Mouse (Mus musculus) gastrocnemius, postnatal 4 days (tissue): ENCODE results near the gene Creb3l2. TPM values are rescaled to one million over a fixed set of nuclear protein-coding genes. Genes with fewer than 3 reads are reported as not detected.
"Not testable (repeated sequence)": the region's sequence is repeated elsewhere in the genome, so short reads cannot be mapped to it uniquely, and the experiment has no call there.

Experiments
- DNase-seq, 2 experiments: peaks; one replicate each; pipeline ENCODE4 v3.0.0; 2021 to 2022; ENCODE audit warnings: low spot score in 2 of 2, mixed read lengths in 2 of 2
- total RNA-seq, 2 experiments: library from RNA; stranded (reverse); gene quantifications; 2 replicates each; pipeline ENCODE4 v1.2.3; 2021

Creb3l2 gene
- total RNA-seq, 2 experiments from 2014 or later: 35.6 to 37.4 TPM

- DNase-seq: no peak
Measured at GRCm38 (mm10) chr6:37377836-37378580, 63.9 kb downstream of the Creb3l2 start.

- not testable (repeated sequence) for DNase-seq
Measured at GRCm38 (mm10) chr6:37377387-37377786, 64.6 kb downstream of the Creb3l2 start.

GRCm38 (mm10) chr6:37375452-37375851 is 66.5 kb downstream of the Creb3l2 start:
- DNase-seq: peak in 1 of 2 experiments; percentile 54

GRCm38 (mm10) chr6:37371341-37371740 is 70.6 kb downstream of the Creb3l2 start:
- no peak for DNase-seq

DNA sequence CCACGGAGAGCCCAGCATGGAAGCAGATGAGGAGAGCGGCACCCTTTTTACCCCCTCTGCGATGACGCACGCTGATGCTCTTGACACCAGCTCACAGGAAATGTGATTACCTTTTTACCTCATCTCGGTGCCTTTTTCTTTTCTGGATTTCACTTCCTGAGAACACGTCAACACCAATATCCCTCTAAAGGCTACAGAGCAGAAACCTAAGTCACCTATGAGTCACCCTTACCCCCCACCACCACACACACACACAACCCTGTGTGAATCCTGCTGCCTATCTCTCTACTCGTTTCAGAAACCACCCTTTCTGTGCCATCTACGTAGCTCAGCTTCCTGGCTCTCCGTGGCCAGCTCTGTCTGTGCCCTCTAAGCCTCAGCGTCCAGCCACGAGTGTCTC is 71.4 kb downstream of the Creb3l2 start:
- DNase-seq: no peak

DNA sequence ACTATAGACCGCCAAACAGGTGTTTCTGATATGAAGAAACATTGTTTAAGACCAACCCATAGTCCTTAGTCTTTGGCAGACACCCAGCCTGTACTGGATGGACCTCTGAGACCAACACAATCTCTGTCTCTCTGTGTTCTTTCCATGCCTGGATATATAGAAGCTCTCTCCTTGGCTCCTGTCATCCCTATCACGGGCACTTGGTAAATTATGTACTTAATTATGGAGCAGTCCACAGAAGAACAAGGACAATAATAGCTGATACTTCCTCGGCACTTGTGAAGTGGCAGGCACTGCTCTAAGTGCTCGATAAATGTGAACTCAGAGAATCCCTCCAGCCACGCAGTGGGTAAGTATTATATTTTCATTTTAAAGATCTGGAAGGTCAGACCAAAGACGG is 72.2 kb downstream of the Creb3l2 start:
- DNase-seq: no peak

- no peak for DNase-seq
Measured at GRCm38 (mm10) chr6:37368281-37368680, 73.7 kb downstream of the Creb3l2 start.

DNA sequence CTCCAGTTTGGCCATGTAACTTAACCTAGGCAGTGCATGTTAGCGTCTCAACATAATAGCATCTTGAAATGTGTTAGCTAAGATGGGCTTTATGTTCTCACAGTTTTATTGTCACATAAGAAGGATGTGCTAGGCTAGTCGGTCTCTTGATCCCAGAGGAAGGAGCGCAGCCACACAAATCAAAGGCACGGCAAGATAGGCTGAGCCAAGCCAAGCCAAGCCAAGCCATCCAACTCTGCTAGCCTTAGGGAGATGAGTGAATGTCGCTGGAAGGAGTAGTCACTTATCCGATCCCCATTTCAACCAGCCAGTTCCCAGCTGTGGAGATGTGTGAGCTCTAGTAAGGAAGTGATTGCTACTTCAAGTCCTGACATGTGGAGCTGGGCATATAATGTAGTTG is 75.0 kb downstream of the Creb3l2 start:
- DNase-seq: no peak

DNA sequence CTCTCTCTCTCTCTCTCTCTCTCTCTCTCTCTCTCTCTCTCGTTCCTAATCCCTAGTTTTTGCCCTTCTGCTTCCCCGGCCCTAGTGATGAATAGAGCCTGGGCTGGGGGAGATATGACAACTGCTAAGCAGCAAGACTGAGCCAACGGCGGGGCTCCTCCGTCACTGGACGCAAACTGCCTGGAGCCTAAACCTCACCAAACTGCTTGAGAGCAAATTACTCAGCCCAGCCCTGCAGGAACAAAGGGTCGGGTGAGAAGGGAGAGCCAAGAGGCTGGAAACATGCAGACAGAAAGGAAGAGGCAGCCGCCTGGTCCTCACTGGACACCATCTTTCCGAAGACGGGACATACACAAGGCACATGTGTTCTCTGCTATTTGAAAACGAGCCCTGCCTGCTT is 76.8 kb downstream of the Creb3l2 start:
- no peak for DNase-seq

DNA sequence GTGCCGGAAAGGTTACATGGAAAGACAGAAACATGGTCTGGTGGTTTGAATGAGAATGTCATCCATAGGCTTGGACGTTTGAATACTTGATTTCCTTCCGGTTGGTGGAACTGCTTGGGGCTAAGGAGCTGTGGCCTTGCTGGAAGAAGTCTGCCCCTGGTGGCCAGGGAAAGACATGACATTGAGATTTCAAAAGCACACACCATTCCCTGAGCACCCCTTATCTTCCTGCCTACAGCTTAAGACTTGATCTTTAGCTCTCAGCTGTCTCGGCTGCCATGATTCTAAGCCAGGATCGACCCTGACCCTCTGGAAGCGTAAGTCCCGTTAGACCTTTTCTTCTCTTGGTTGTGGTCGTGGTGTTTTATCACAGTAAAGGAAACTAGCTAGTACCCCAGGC is 77.6 kb downstream of the Creb3l2 start:
- DNase-seq: no peak

DNA sequence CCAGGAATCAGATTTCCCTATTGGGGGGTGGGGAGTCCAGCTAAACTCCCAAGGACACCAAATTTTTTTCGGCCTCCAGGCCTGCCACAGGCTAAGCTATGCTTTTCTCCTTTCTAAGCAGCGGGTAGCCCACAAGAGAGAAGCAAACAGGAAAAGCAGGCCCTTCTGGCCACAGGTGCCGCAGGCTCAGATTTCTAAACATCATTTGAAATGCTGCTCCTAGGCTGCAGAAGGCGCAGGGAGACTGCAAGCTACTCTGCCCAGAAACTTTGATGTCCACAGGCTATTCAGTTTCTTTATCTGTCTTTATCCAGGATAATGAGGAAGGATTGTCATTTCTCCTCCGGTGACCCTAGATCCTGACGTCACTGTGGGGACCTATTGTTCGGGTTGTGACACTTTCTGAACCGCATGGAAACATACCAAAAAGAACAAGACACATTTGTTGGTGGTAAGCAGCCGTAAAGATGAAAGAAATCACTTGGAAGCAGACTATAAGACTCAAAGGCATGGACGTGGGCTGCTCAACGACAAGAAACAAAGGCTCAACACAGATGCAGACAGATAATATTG is 81.0 kb downstream of the Creb3l2 start:
- no peak for DNase-seq

GRCm38 (mm10) chr6:37354449-37355179 is 87.3 kb downstream of the Creb3l2 start:
- peak; percentile 46 to 72 for DNase-seq

DNA sequence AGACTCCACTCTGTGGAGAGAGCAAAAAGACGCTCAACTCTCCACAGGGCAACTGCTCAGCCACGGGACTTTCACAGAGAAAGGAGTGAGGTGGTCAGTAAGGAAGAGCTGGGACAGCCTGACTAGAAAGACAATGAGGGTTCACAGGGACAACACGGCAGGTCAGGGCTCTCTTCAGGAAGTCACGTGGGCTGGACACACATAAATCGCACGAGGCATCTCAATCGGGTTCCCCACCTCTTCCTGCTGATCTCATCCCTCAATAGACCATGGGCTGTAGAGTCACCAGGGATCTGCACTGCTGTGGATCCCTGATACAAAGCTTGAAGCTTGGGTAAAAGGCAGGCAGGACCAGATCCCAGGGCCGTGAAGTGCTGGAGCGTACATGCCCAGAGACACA is 88.3 kb downstream of the Creb3l2 start:
- no peak for DNase-seq

- peak in 1 of 2 experiments; percentile 61 for DNase-seq
Measured at GRCm38 (mm10) chr6:37351731-37352380, 90.1 kb downstream of the Creb3l2 start.

- DNase-seq: peak in 1 of 2 experiments; percentile 53
Measured at GRCm38 (mm10) chr6:37350315-37350714, 91.6 kb downstream of the Creb3l2 start.

DNA sequence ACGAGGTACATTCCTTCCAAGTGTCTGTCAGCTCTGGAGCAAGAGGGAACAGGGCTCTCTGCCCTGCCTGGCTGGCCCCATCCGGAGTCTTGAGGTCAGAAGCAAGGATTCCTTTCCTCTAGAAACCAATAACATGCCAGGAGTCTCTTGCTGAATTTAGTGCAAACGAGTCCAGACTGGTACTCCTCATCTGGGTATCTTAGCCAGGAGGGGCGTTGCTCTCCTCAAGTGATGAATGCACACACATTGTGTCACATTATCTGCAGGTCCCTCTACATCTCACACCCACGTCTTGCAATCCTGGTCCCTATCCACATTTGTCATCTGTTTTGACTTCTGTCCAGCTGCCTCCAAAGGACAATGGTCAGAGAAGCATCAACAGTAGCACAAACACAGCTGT is 94.3 kb downstream of the Creb3l2 start:
- no peak for DNase-seq

DNA sequence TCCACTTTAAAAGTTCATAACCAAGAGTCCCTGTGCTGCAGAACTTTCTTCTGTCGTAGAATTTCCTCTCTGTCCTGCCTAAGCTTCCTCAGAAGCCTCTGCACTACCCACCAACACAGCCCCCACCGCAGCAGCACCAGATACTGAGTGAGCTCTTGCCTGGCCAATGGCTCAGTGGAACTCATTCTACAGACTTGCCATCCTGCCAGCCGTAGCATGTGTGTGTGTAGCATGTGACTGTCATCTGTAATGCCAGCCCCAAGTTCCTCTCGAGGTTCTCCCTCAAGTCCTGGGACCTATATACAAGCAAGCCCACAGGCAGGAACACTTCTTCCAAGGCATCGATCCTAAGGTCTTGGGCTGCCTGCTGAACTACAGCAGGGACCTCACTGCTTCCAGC is 103.9 kb downstream of the Creb3l2 start:
- DNase-seq: peak in 1 of 2 experiments; percentile 9

DNA sequence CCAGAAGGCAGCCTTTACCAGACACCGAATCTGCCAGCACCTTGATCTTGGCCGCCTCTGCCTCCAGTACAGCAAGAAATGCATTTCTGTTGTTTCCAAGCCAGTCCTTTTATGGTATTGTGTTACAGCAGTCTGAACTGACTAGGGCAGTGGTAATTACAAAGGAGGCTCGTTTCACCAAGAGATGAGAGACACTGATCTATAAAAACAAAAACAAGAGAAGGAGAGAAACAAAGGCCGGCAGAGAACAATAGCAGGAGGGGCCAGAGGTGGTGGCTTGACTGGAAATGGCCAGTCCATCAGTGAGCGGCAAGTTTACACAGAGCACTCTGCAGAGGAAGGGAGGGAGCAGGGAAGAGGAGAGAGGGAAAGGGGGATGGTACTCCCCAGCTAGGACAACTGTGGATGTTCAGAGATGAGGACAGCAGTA is 105.1 kb downstream of the Creb3l2 start:
- no peak for DNase-seq

GRCm38 (mm10) chr6:37336381-37336780 is 105.6 kb downstream of the Creb3l2 start:
- DNase-seq: peak in 1 of 2 experiments; percentile 14

DNA sequence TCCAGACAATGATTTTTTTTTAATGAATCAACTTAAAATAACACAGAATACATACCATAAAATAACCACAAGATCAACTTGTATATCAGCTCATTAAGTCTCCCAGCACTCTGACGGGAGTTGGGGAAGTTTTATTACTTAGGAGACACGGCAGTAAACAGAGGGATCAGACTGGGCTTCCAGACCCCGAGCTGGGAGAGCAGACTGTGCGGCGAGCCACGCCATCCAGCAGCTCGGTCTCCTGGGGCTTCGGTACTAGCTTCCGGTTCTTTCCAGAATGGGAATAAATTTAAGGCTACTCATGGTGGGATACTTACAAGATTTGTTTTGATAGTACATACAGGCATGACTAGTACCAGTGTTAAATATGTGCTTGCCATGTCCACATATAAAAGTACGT is 109.1 kb downstream of the Creb3l2 start:
- no peak for DNase-seq
